Mouse (Mus musculus) megakaryocyte, embryonic 14.5 days (primary cell): ENCODE results near the gene Cdiptos.

ENCODE experiments used
- FLI1 ChIP-seq: IDR thresholded peaks from 2 replicates; pipeline ENCODE4 v1.6.1; 2012; ENCODE audit warnings: low read length, inconsistent platforms, mixed read lengths
- GATA1 ChIP-seq: IDR thresholded peaks from 3 replicates; pipeline ENCODE4 v1.6.1; 2012; ENCODE audit warnings: mixed read lengths, low read length, inconsistent platforms, borderline replicate concordance

DNA sequence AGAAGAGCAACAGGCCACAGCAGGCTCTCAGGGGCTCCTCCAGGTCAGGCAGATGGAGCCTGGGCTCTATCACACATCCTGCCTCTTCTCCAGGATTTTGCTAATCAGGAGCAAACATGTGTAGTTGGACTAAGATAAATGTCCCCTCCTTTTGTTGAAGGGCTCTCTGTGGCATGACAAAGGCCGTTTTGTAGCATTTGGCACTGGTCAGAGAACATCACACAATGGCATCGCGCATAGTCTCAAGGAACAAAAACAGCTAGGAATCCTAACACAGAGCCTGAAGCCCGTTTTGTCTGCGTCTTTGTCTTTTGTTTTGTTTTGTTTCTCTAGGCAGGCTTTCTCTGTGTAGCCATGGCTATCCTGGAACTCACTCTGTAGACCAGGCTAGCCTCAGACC, 51.9 kb downstream of the Cdiptos start:
- TF ChIP-seq GATA1 (no peak), FLI1 (no peak)
